Mouse (Mus musculus): ENCODE measurements around the gene Eomes. TPM values are rescaled to one million over a fixed set of nuclear protein-coding genes. Genes with fewer than 3 reads are reported as not detected.
A peak's percentile ranks its signal among the peaks of the same experiment; 100 is the strongest.

The Eomes gene
- under 1 TPM in 1 of 2 experiments, not detected in 1; 0.40 TPM for polyA plus RNA-seq (2017; shearing (Covaris generic))

GRCm38 (mm10) chr9:118477961-118478360 lies at the start of gene Eomes:
Gene Eomes (plus strand): TSS chr9:118478212.
- no peak for ATAC-seq

- ATAC-seq, result no peak
These were observed 33.2 kb upstream of the Eomes start for GRCm38 (mm10) chr9:118444809-118445208.

GRCm38 (mm10) chr9:118449336-118449735 lies 28.7 kb upstream of the Eomes start:
- ATAC-seq, result no peak

DNA sequence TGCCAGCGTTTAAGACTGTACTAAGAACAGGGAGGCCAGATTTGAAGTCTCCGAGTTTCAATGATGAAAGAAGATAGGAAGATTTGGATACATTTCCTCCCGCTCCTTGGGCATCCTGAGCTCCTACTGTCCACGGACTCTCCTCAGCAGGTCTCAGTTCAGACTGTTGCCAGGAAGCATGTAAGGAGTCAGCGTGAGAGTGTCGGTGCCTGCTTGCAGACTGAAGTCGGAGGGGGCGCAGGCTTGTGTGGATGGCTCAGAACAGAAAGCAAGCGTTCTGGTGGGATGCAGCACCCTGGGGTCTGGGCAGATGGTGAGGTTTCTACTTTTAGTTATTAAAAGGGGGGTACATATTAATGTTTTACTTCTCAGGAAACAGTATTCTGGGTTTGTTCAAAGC lies 24.6 kb upstream of the Eomes start:
- peak; percentile 61 for ATAC-seq

GRCm38 (mm10) chr9:118455188-118455845 lies 22.7 kb upstream of the Eomes start:
- ATAC-seq, result no peak

DNA sequence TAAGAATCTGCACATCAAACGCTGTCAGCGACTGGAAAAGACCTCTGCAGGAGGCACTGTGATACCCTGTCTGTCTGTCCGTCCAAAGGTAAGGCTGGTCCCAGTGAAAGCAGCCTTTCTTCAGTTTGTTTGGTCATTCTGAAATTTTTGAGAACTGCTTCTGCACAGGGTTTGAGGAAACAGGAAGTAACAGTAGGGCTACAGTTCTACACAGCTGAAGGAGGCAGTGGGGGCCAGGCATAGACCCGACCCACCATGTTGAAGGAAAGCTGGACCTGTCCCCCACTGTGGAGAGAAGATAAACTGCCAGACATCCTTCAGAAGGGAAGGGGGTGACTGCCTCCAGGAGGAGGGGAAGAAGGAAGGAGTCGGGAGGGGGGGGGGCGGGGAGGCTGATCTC lies 21.6 kb upstream of the Eomes start:
- no peak for ATAC-seq

DNA sequence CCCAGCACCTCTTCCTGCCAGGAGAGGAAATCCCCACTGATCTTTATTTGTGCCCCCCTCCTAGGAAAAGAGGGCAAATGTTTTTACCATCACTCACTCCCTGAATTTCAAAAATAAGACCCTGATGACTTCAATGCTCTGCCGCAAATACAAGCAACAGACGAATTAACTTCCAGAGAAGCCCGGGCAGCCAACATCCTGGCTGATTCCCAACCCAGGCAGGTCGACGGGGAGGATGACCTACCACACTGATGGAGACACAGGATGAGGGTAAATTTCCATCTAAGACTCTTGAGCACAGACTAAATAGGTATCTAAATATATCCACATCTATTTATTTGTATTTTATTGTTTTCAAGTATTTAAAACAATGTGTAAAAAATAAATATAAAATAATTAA lies 20.0 kb upstream of the Eomes start:
- ATAC-seq, result no peak

GRCm38 (mm10) chr9:118464031-118464430 lies 14.0 kb upstream of the Eomes start:
- ATAC-seq, result no peak

DNA sequence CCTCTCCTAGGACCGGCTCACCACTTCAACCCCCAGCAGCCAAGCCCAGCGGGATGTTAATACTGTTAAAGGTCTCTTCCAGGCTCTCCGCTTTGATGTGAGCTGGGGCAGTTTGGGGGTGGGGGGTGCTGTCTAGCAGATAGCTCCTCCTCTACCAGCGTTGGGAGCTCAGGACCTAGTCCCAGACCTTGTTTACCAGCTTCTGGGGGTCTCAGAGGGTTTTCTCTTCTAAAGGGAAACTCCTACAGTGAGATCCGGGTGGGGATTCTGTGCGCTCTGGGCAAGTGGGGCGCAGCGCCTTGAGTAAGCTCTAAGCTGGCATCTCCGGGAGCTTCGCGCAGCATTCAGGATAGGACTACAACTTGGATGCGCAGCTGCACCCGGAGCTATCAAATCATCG lies 9.7 kb upstream of the Eomes start:
- ATAC-seq, result no peak

- no peak for ATAC-seq
These were observed 8.7 kb upstream of the Eomes start for GRCm38 (mm10) chr9:118469272-118469671.

DNA sequence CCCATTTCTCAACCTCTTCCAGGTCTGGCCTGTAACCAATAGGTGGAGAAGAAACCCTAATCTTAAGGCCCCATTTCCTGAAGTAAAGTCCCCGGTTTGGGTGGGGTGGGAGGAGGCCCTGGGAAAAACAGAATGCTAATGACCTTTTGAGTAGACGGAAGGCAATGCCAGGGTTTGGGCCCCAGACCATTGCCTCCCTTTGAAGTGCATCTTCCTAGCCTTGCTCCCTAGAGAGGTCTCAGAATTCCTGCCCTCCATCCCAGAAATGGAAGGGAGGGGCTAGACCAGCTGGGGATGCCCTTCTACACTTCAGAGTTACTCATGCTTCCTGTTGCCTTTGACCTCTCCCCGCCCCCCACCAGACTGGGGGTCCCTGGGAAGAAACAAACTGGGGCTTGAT lies 6.7 kb upstream of the Eomes start:
- no peak for ATAC-seq

DNA sequence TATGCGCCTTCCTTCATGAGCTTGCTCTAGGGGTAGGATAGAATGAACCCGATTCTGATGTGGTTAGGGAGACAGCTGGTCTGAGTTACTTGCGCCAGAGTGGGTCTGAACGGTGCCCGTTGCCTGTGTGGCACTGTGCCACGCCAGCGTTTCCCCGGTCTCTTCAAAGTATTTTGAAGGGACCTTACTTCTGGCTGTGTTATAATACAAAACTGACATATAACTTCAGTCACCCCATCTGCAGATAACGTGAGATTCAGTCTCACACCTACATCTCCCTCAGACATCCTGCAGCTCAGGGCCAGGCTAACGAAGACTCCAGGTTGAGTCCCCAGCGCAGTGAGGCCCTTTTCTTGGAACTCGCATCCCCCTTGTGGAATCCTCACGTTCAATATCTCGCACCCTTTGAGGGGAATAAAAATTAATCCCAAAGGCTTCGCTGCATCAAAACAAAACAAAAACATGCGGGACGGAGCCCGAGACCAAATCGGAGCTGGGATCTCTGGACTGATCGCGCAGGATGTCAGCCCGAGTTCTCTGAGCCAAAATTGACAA lies 1.7 kb upstream of the Eomes start:
- ATAC-seq, result no peak

- ATAC-seq, result no peak
These were observed 1.2 kb upstream of the Eomes start for GRCm38 (mm10) chr9:118476766-118477271.

- no peak for ATAC-seq
These were observed 606 bp upstream of the Eomes start for GRCm38 (mm10) chr9:118477281-118477931.

GRCm38 (mm10) chr9:118478458-118478838 lies 436 bp downstream of the Eomes start:
- peak; percentile 26 for ATAC-seq

- ATAC-seq, result peak; percentile 19
These were observed 961 bp downstream of the Eomes start for GRCm38 (mm10) chr9:118478839-118479507.

DNA sequence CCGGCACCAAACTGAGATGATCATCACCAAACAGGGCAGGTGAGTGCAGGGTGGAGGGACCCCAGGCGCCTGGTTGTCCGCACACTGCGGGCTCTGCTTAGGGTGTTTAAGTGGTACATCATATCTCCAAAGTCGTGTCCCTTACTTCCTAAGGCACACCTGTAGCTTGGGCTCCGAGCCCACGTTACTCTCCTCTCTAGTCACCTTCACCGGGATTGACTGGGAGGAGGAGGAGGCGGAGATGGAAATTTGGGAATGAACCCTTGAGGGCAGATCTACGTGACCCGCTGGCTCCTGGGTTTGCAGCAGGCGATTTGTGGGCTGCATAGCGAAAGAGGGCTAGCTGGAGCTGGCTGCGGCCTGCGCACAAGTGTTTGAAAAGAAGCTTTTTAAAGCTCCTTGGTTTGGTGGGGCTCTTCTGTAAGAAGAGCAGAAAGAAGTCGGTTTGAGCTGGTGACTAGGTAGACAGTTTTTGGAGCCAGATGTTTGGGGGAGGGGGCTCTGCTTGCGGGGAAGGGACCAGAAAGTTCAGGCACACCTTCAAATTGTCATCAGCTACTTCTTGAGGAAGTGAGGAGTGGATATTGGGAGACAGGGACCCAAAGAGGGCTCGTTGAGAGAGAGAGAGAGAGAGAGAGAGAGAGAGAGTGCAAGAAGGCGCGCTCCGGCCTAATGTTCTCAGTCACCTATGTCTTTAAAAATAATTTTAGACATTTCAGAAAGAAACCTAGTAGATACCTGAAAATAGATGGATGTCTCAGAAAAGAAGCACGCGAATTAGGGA lies 1.7 kb downstream of the Eomes start:
- ATAC-seq, result no peak

GRCm38 (mm10) chr9:118480292-118480690 lies 2.3 kb downstream of the Eomes start:
- no peak for ATAC-seq

DNA sequence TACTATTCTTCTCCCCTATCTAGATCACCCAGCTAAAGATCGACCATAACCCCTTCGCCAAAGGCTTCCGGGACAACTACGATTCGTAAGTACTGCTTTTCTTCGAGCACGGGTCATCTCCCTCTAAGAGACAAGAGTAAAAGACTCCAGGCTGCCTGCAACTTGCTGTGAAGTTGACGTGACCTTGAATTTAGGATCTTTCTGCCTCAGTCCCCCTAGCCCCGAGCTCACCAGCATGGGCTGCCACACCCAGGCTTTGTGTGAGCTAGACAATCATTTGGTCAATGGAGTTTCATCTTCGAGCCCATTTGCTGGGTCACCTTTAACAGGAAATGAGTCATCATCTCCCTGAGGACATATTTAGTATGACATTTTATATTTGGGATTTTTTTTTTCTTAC lies 4.2 kb downstream of the Eomes start:
- no peak for ATAC-seq

GRCm38 (mm10) chr9:118486361-118487095 lies 8.5 kb downstream of the Eomes start:
- ATAC-seq, result no peak

GRCm38 (mm10) chr9:118487096-118487395 lies 9.0 kb downstream of the Eomes start:
- no peak for ATAC-seq

- ATAC-seq, result no peak
These were observed 9.6 kb downstream of the Eomes start for GRCm38 (mm10) chr9:118487636-118488035.

Measured in activated CD4-positive, CD25-positive, alpha-beta regulatory T cell, adult 4 months (primary cell).